In genomic region chr8:84928456-84929306, GRCm38 (mm10) we compare ENCODE assay signal across 9 mouse cellular contexts. TPM values are rescaled to one million over a fixed set of nuclear protein-coding genes. Genes with fewer than 3 reads are reported as not detected.
DNase-seq lines count a peak whose midpoint lies in the region; ATAC-seq lines count a peak whose summit lies in the region.
"Had no signal": no experiment of that assay in that cellular context is flagged by ENCODE, and none has a peak within 500 bp of the region (broad histone marks: within the 10 kb centered on the region; RNA-seq: fewer than 3 reads in every experiment).

No protein-coding gene starts in this region.

- peak; percentile 75 for DNase-seq in layer of hippocampus, adult 11-12 months (ENCODE audit: low spot score)
- no peak for DNase-seq in layer of hippocampus, adult 9-10 months (ENCODE audit: low spot score)
- DNase-seq in cerebellum, adult 11 months, result peak; percentile 78
- peak; percentile 83 for DNase-seq in forebrain, embryonic 14.5 days (ENCODE audit: low spot score)
- peak; percentile 71 to 74 for DNase-seq in left cerebral cortex, postnatal 25 days (ENCODE audit: low spot score in 2 of 2)
- DNase-seq in spleen, postnatal 14 days (ENCODE audit: low spot score in 2 of 2), result peak; percentile 43 to 60

- H3K36me3 ChIP-seq in forebrain, embryonic 14.5 days (ENCODE audit: control insufficient read depth, insufficient read depth, low read length), result peaks cover 49% of the 10 kb centered on the region
- H3K36me3 ChIP-seq in hindbrain, embryonic 12.5 days, result peaks cover 47% of the 10 kb centered on the region
- no peaks in the 10 kb centered on the region for H3K36me3 ChIP-seq in megakaryocyte, embryonic 14.5 days (replicated peaks; ENCODE audit: low read length)

- no peaks in the 10 kb centered on the region for H3K27me3 ChIP-seq in forebrain, embryonic 14.5 days (replicated peaks; ENCODE audit: control insufficient read depth, insufficient read depth, low read length)
- H3K27me3 ChIP-seq in hindbrain, embryonic 12.5 days, result peaks cover 60% of the 10 kb centered on the region
- peaks cover 69% of the 10 kb centered on the region for H3K27me3 ChIP-seq in megakaryocyte, embryonic 14.5 days (replicated peaks)

- no peak overlapping the region for H3K27ac ChIP-seq in forebrain, embryonic 14.5 days (ENCODE audit: low read depth, low read length)
- no peak overlapping the region for H3K27ac ChIP-seq in hindbrain, embryonic 12.5 days

- peak; percentile 89 for ATAC-seq in forebrain, embryonic 14.5 days
- peak; percentile 79 for ATAC-seq in hindbrain, embryonic 12.5 days (ENCODE audit: low FRiP score)

- H3K9ac ChIP-seq in forebrain, embryonic 14.5 days (ENCODE audit: low read length), result peak overlapping the region; percentile 45
- H3K9ac ChIP-seq in hindbrain, embryonic 12.5 days, result peak overlapping the region; percentile 45

- 2% methylated on average over 50 of the region's 52 CpGs for WGBS in forebrain, embryonic 14.5 days
- 3% methylated on average over 51 of the region's 52 CpGs for WGBS in hindbrain, embryonic 12.5 days

- H3K4me3 ChIP-seq in forebrain, embryonic 14.5 days (ENCODE audit: low read depth, low read length), result peak overlapping the region; percentile 29
- H3K4me3 ChIP-seq in hindbrain, embryonic 12.5 days, result peak overlapping the region; percentile 36
- peak overlapping the region; percentile 57 for H3K4me3 ChIP-seq in megakaryocyte, embryonic 14.5 days (replicated peaks)

- H3K4me1 ChIP-seq in forebrain, embryonic 14.5 days (ENCODE audit: control insufficient read depth, insufficient read depth, low read length), result peaks cover 5% of the 10 kb centered on the region
- H3K4me1 ChIP-seq in hindbrain, embryonic 12.5 days, result peaks cover 13% of the 10 kb centered on the region
- H3K4me1 ChIP-seq in megakaryocyte, embryonic 14.5 days, result peaks cover 21% of the 10 kb centered on the region

- no peaks in the 10 kb centered on the region for H3K9me3 ChIP-seq in forebrain, embryonic 14.5 days (replicated peaks; ENCODE audit: control insufficient read depth, low read length)
- H3K9me3 ChIP-seq in hindbrain, embryonic 12.5 days (replicated peaks), result no peaks in the 10 kb centered on the region
- H3K9me3 ChIP-seq in megakaryocyte, embryonic 14.5 days, result no peaks in the 10 kb centered on the region

- intact Hi-C loops in left cerebral cortex, postnatal 25 days (cut with DNase I), result loop anchor here (5.0 kb wide), 1 partner anchor 34 kb away; no protein-coding TSS in a partner anchor

- peak overlapping the region; percentile 58 for H3K4me2 ChIP-seq in forebrain, embryonic 14.5 days (ENCODE audit: low read length)
- peak overlapping the region; percentile 64 for H3K4me2 ChIP-seq in hindbrain, embryonic 12.5 days (replicated peaks)

RNA-seq across cellular contexts. Expression of gene Mast1, which starts 8.5 kb away (rescaled TPM):
- polyA plus RNA-seq in forebrain, embryonic 14.5 days (2014; fragmentation: Nextera tagmentation; extraction: Ambion mirVana), result 24.5 and 40.2 TPM in 2 replicates
- 36.8 and 37.9 TPM in 2 replicates for polyA plus RNA-seq in hindbrain, embryonic 12.5 days (2016; fragmentation: Nextera tagmentation; extraction: Ambion mirVana)
- total RNA-seq in left cerebral cortex, postnatal 25 days (2021), result 10 to 100 TPM; 85.7 to 90.3 TPM
- polyA plus RNA-seq in megakaryocyte, embryonic 14.5 days (2012; ENCODE audit: insufficient read depth, low replicate concordance), result 0.20 TPM in 1 of 2 replicates, not detected in the other

RNA-seq across cellular contexts. Expression of gene Rtbdn, which starts 18.1 kb away (rescaled TPM):
- 0.47 and 0.73 TPM in 2 replicates for polyA plus RNA-seq in forebrain, embryonic 14.5 days (2014; fragmentation: Nextera tagmentation; extraction: Ambion mirVana)
- 1.5 and 1.6 TPM in 2 replicates for polyA plus RNA-seq in hindbrain, embryonic 12.5 days (2016; fragmentation: Nextera tagmentation; extraction: Ambion mirVana)
- total RNA-seq in left cerebral cortex, postnatal 25 days (2021), result 1 to 10 TPM in 1 of 2 experiments, under 1 TPM in 1; 0.71 to 1.1 TPM
- not detected in 2 replicates for polyA plus RNA-seq in megakaryocyte, embryonic 14.5 days (2012; ENCODE audit: insufficient read depth, low replicate concordance)

RNA-seq across cellular contexts. Expression of gene Dnase2a, which starts 20.3 kb away (rescaled TPM):
- polyA plus RNA-seq in forebrain, embryonic 14.5 days (2014; fragmentation: Nextera tagmentation; extraction: Ambion mirVana), result 4.8 and 5.5 TPM in 2 replicates
- polyA plus RNA-seq in hindbrain, embryonic 12.5 days (2016; fragmentation: Nextera tagmentation; extraction: Ambion mirVana), result 7.6 and 8.6 TPM in 2 replicates
- total RNA-seq in left cerebral cortex, postnatal 25 days (2021), result 1 to 10 TPM; 3.5 to 4.0 TPM
- 3.5 and 13.5 TPM in 2 replicates for polyA plus RNA-seq in megakaryocyte, embryonic 14.5 days (2012; ENCODE audit: insufficient read depth, low replicate concordance)

RNA-seq across cellular contexts. Expression of gene Klf1, which starts 27.0 kb away (rescaled TPM):
- 0.74 and 0.99 TPM in 2 replicates for polyA plus RNA-seq in forebrain, embryonic 14.5 days (2014; fragmentation: Nextera tagmentation; extraction: Ambion mirVana)
- 3.7 and 4.2 TPM in 2 replicates for polyA plus RNA-seq in hindbrain, embryonic 12.5 days (2016; fragmentation: Nextera tagmentation; extraction: Ambion mirVana)
- total RNA-seq in left cerebral cortex, postnatal 25 days (2021), result not detected
- 7.9 and 11.9 TPM in 2 replicates for polyA plus RNA-seq in megakaryocyte, embryonic 14.5 days (2012; ENCODE audit: insufficient read depth, low replicate concordance)
- total RNA-seq: left cerebral cortex, postnatal 10 days had no signal

RNA-seq across cellular contexts. Expression of gene Gcdh, which starts 35.0 kb away (rescaled TPM):
- 27.1 and 30.0 TPM in 2 replicates for polyA plus RNA-seq in forebrain, embryonic 14.5 days (2014; fragmentation: Nextera tagmentation; extraction: Ambion mirVana)
- 32.8 and 35.0 TPM in 2 replicates for polyA plus RNA-seq in hindbrain, embryonic 12.5 days (2016; fragmentation: Nextera tagmentation; extraction: Ambion mirVana)
- total RNA-seq in left cerebral cortex, postnatal 25 days (2021), result 10 to 100 TPM; 31.3 to 38.3 TPM
- polyA plus RNA-seq in megakaryocyte, embryonic 14.5 days (2012; ENCODE audit: insufficient read depth, low replicate concordance), result 13.9 and 24.1 TPM in 2 replicates

Comparison
In these comparisons a context has a peak if more than half of its experiments do, and no peak if none do; other contexts are left out.
1. RNA of gene Mast1, which starts 8.5 kb away (polyA plus RNA-seq): 36.8 to 37.9 TPM in hindbrain, embryonic 12.5 days and 24.5 to 40.2 TPM in forebrain, embryonic 14.5 days; 0.20 TPM in megakaryocyte, embryonic 14.5 days; every median in the first group is over 10 times any median in the second.
2. Peak in every context shown above with its lines, with median percentiles within 50 percentile points of each other: H3K4me3 ChIP-seq.